Mouse (Mus musculus): ENCODE results near the gene Tsc22d2. TPM values are rescaled to one million over a fixed set of nuclear protein-coding genes. Genes with fewer than 3 reads are reported as not detected.
"Not testable (repeated sequence)": the region's sequence is repeated elsewhere in the genome, so short reads cannot be mapped to it uniquely, and the experiment has no call there.

Tsc22d2 gene
- total RNA-seq, 2 experiments from 2014 or later, result 23.1 to 25.1 TPM

- no peak for DNase-seq (ENCODE audit: low spot score)
- intact Hi-C loops (cut with DNase I), result loop anchor here (5.0 to 10.0 kb wide), 4 partner anchors 33 to 574 kb away; partner anchors contain the start of genes Pfn2, Selenot and Siah2
Measured at GRCm38 (mm10) chr3:58418724-58419705, 4.5 kb downstream of the Tsc22d2 start.

GRCm38 (mm10) chr3:58428861-58429260 lies 14.3 kb downstream of the Tsc22d2 start:
- intact Hi-C loops (cut with DNase I), result no loop called here
- no peak for DNase-seq (ENCODE audit: low spot score)

GRCm38 (mm10) chr3:58434414-58434813 lies 19.9 kb downstream of the Tsc22d2 start:
- no peak for DNase-seq (ENCODE audit: low spot score)

GRCm38 (mm10) chr3:58448230-58448629 lies 33.7 kb downstream of the Tsc22d2 start:
- no peak for DNase-seq (ENCODE audit: low spot score)

More at GRCm38 (mm10) chr3:58434414-58434813, 19.9 kb downstream of the Tsc22d2 start:
- intact Hi-C loops (cut with DNase I), result no loop called here

GRCm38 (mm10) chr3:58449487-58449886 lies 35.0 kb downstream of the Tsc22d2 start:
- DNase-seq (ENCODE audit: low spot score), result no peak
- intact Hi-C loops (cut with DNase I), result no loop called here

More at GRCm38 (mm10) chr3:58448230-58448629, 33.7 kb downstream of the Tsc22d2 start:
- intact Hi-C loops (cut with DNase I), result no loop called here

- intact Hi-C loops (cut with DNase I), result loop anchor here (5.0 kb wide), 1 partner anchor 37 kb away; no protein-coding TSS in a partner anchor
- no peak for DNase-seq (ENCODE audit: low spot score)
Measured at GRCm38 (mm10) chr3:58454414-58455205, 40.1 kb downstream of the Tsc22d2 start.

GRCm38 (mm10) chr3:58455255-58455654 lies 40.7 kb downstream of the Tsc22d2 start:
- intact Hi-C loops (cut with DNase I), result no loop called here
- no peak for DNase-seq (ENCODE audit: low spot score)

GRCm38 (mm10) chr3:58469655-58470437 lies 55.3 kb downstream of the Tsc22d2 start:
- DNase-seq (ENCODE audit: low spot score), result no peak
- intact Hi-C loops (cut with DNase I), result no loop called here

GRCm38 (mm10) chr3:58475298-58475697 lies 60.8 kb downstream of the Tsc22d2 start:
- not testable (repeated sequence) for DNase-seq (ENCODE audit: low spot score)

GRCm38 (mm10) chr3:58478755-58479455 lies 64.4 kb downstream of the Tsc22d2 start:
- no peak for DNase-seq (ENCODE audit: low spot score)
- intact Hi-C loops (cut with DNase I), result no loop called here

More at GRCm38 (mm10) chr3:58475298-58475697, 60.8 kb downstream of the Tsc22d2 start:
- intact Hi-C loops (cut with DNase I), result not testable (repeated sequence)

GRCm38 (mm10) chr3:58485883-58486282 lies 71.4 kb downstream of the Tsc22d2 start:
- intact Hi-C loops (cut with DNase I), result no loop called here
- no peak for DNase-seq (ENCODE audit: low spot score)

- no peak for DNase-seq (ENCODE audit: low spot score)
- intact Hi-C loops (cut with DNase I), result no loop called here
Measured at GRCm38 (mm10) chr3:58487121-58487520, 72.6 kb downstream of the Tsc22d2 start.

GRCm38 (mm10) chr3:58487999-58488775 lies 73.7 kb downstream of the Tsc22d2 start:
- intact Hi-C loops (cut with DNase I), result loop anchor here (2.0 kb wide), 1 partner anchor 73 kb away; the partner anchor contains the start of gene Tsc22d2
- no peak for DNase-seq (ENCODE audit: low spot score)

- intact Hi-C loops (cut with DNase I), result loop anchor here (2.0 to 10.0 kb wide), 2 partner anchors 328 to 646 kb away; partner anchors contain the start of gene Pfn2
- DNase-seq (ENCODE audit: low spot score), result no peak
Measured at GRCm38 (mm10) chr3:58490787-58491186, 76.3 kb downstream of the Tsc22d2 start.

- intact Hi-C loops (cut with DNase I), result loop anchor here (10.0 kb wide), 1 partner anchor 649 kb away; the partner anchor contains the start of gene Pfn2
- no peak for DNase-seq (ENCODE audit: low spot score)
Measured at GRCm38 (mm10) chr3:58493621-58494020, 79.1 kb downstream of the Tsc22d2 start.

GRCm38 (mm10) chr3:58501961-58502360 lies 87.4 kb downstream of the Tsc22d2 start:
- intact Hi-C loops (cut with DNase I), result no loop called here
- DNase-seq (ENCODE audit: low spot score), result no peak

GRCm38 (mm10) chr3:58503720-58504333 lies 89.3 kb downstream of the Tsc22d2 start:
- intact Hi-C loops (cut with DNase I), result no loop called here
- no peak for DNase-seq (ENCODE audit: low spot score)
